Mouse (Mus musculus) G1E (cell line): ENCODE data around the gene Cyp46a1.

Source experiments
- CTCF ChIP-seq: IDR thresholded peaks from 2 replicates; pipeline ENCODE4 v1.5.1; 2012; ENCODE audit warnings: low read depth, low read length, inconsistent platforms, mixed read lengths
- GATA1 ChIP-seq: IDR thresholded peaks from 2 replicates; pipeline ENCODE4 v1.6.1; 2012; ENCODE audit warnings: borderline replicate concordance, low read length, inconsistent platforms, mixed read lengths
- POLR2AphosphoS5 ChIP-seq: IDR thresholded peaks from 2 replicates; pipeline ENCODE4 v1.6.1; 2012; ENCODE audit warnings: low read depth, low read length, inconsistent platforms; ENCODE audit not compliant: insufficient replicate concordance
- TAL1 ChIP-seq: conservative IDR thresholded peaks from 2 replicates; pipeline ENCODE4 v1.6.1; 2012; ENCODE audit warnings: low read depth, low read length, inconsistent platforms, mixed read lengths

- no peak for TF ChIP-seq CTCF
- no peak for TF ChIP-seq GATA1
- TF ChIP-seq TAL1, result no peak
- no peak for TF ChIP-seq POLR2AphosphoS5
These were observed 21.8 kb downstream of the Cyp46a1 start for GRCm38 (mm10) chr12:108355986-108356385.
